15 mouse cellular contexts compared by ENCODE assay signal in the genomic region with DNA sequence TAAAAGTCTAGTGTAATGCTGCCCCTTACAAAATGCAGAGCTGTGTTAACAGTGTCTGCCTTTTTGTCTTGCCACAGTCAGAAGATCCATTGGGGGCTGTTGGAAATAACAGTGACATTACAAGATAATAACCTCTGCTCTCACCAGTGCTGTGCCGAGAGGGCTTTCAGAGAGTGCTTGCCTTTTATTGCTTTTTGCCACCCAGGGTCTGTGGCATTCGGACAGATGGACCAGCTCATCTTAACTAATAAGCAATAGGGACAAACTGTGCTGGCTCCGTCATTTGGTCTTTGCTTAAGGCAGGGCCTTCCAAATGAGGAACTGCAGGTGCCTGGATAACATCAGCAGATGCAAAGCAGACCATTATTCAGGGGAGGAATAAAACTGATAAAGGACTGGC.
"Had no signal": no experiment of that assay in that cellular context is flagged by ENCODE, and none has a peak within 500 bp of the region (broad histone marks: within the 10 kb centered on the region; RNA-seq: fewer than 3 reads in every experiment).

No protein-coding gene starts in this region.

- H3K4me3 ChIP-seq: limb, embryonic 10.5 days; liver, embryonic 12.5 days; midbrain, embryonic 10.5 days; myocyte; neural tube, embryonic 12.5 days had no signal

- DNase-seq: kidney, postnatal 14 days; lung, postnatal 10 days; lung, postnatal 4 days; midbrain, embryonic 14.5 days; retina, postnatal 1 day; right cerebral cortex, postnatal 4 days; spleen, adult 18-20 months; thymus, adult 18-20 months; thymus, postnatal 14 days had no signal

- H3K27ac ChIP-seq: limb, embryonic 10.5 days; liver, embryonic 12.5 days; midbrain, embryonic 10.5 days; neural tube, embryonic 12.5 days had no signal

- H3K9me3 ChIP-seq: limb, embryonic 10.5 days; liver, embryonic 12.5 days; midbrain, embryonic 10.5 days; neural tube, embryonic 12.5 days had no signal

- H3K9ac ChIP-seq: liver, embryonic 12.5 days; lung, embryonic 14.5 days; neural tube, embryonic 12.5 days had no signal

- H3K36me3 ChIP-seq: limb, embryonic 10.5 days; liver, embryonic 12.5 days; midbrain, embryonic 10.5 days; neural tube, embryonic 12.5 days had no signal

- H3K4me1 ChIP-seq: liver, embryonic 12.5 days; midbrain, embryonic 10.5 days; neural tube, embryonic 12.5 days had no signal

- ATAC-seq: liver, embryonic 12.5 days had no signal

- H3K4me2 ChIP-seq: liver, embryonic 12.5 days; lung, embryonic 14.5 days; neural tube, embryonic 12.5 days had no signal

- H3K27me3 ChIP-seq: liver, embryonic 12.5 days; neural tube, embryonic 12.5 days had no signal
